Mouse (Mus musculus) ZHBTc4 (cell line): ENCODE measurements around the gene Lmna.
A peak's percentile ranks its signal among the peaks of the same experiment; 100 is the strongest.

Source experiments
- DNase-seq: peaks from one replicate; pipeline ENCODE4 v3.0.0-alpha.2; 2011; ENCODE audit warnings: low read depth, low spot score

The Lmna gene

GRCm38 (mm10) chr3:88473020-88473419 is 36.7 kb downstream of the Lmna start:
- DNase-seq: peak; percentile 87

- DNase-seq: no peak
Measured at GRCm38 (mm10) chr3:88470943-88471479, 38.7 kb downstream of the Lmna start.

DNA sequence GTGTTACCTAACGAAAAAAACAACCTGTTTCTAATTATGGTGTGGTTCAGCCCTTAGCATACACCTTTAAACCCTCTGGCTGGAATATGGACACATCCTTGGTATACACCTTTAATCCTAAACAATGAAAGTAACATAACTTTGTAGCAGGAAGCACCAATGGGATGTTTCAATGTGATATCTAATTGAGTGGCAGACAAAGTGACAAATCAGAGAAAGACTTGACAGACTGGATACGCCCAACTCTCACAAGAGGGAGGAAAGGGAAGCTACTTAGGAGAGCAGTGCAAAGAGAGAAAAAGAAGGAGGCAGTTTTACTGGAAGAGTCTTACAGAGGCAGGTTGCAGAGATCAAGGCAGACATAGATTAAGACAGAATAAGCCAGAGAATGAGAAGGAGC is 40.3 kb downstream of the Lmna start:
- peak; percentile 51 for DNase-seq

DNA sequence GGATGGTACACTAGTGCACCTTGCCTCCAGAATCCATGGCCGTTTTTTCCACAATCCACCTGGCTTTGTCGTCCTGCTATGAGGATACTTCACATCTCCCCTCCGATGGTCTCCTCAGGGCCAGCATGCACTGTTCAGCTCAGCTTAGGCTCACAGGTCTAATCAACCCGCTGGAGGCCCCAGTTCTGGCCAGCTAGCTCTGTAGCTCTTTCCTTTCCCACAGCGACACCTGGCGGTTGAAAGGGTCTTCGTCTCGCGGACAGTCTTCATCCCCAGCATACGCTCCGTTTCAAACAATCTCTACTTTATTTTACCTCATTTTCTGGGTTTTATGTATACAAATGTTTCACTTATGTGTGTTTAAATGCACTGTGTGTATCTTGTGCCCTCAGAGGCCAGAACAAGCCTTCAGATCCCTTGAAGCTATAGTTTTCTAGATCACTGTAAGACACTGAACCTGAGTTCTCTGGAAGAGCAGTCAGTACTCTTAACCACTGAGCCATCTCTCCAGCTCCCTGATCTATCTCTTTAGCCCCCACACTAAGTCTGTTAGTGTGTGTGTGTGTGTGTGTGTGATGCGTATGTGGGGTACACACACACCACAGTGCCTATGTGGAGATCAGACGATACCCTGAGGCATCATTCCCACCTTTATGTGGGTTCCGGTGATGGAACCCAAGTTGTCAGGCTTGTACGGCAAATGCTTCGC is 42.5 kb downstream of the Lmna start:
- peak; percentile 87 for DNase-seq

DNA sequence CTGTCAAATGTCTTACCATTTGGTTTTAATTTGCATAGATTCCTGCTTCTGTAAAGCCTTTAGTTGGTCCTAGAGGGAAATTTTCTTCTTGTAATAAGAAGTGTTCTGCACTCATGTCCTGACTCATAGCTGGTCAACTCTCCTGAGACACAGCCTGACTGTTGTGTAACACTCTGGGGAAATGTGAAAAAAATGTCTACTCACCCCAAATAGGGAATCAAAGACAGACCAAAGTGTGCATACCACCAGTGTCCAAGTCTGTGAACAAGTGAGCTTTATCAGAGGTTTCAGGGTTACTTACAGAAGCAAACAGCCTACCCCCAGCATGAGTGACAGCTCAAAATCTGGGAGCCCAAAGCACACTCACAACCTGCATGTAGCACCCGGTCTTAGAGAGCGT is 44.6 kb downstream of the Lmna start:
- no peak for DNase-seq

DNA sequence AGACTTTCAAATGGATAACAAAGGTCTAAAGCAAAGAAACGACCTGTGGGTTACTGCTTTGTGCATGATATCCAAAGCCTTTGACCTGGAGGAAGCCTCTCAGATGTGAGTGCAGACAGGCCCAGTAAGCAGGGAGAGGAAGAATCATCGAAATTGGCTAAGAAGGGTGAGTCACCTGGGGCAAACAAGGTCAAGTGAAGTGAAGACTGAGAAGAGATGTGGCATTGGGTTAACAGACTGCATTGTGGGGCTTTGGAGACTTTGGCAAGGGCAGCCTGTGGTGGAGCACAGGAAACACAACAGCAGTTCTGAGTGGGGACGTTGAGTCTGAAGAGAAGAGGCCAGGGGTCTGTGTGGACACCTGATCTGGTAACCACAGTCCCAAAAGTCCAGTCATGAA is 45.3 kb downstream of the Lmna start:
- DNase-seq: peak; percentile 39

- no peak for DNase-seq
Measured at GRCm38 (mm10) chr3:88460983-88461696, 48.6 kb downstream of the Lmna start, which contains the start of gene Sema4a. Sema4a (minus strand) TSS chr3:88461182.

GRCm38 (mm10) chr3:88460029-88460428 is 49.7 kb downstream of the Lmna start:
- DNase-seq: no peak

DNA sequence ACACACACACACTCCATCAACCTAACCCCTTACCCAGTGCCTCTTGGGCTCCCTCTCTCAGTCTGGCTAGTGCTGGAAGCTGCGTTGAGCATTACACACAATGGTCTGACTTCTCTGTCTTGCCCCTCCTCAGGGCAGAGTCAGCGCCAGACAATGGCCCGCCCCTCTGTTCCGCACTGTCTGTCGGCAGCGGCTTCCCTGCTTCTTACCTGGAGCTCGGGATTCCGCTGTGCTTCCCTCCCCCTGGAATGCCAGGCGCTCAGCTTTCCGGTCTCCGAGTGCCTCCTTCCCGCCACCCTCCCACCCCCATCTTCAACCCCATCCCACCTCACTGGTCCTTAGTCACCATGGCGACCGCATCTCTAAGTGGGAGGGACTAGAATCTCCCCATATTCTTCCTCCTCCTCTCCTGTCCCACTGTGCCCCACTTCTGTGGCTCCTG is 51.0 kb downstream of the Lmna start:
- DNase-seq: peak; percentile 54

DNA sequence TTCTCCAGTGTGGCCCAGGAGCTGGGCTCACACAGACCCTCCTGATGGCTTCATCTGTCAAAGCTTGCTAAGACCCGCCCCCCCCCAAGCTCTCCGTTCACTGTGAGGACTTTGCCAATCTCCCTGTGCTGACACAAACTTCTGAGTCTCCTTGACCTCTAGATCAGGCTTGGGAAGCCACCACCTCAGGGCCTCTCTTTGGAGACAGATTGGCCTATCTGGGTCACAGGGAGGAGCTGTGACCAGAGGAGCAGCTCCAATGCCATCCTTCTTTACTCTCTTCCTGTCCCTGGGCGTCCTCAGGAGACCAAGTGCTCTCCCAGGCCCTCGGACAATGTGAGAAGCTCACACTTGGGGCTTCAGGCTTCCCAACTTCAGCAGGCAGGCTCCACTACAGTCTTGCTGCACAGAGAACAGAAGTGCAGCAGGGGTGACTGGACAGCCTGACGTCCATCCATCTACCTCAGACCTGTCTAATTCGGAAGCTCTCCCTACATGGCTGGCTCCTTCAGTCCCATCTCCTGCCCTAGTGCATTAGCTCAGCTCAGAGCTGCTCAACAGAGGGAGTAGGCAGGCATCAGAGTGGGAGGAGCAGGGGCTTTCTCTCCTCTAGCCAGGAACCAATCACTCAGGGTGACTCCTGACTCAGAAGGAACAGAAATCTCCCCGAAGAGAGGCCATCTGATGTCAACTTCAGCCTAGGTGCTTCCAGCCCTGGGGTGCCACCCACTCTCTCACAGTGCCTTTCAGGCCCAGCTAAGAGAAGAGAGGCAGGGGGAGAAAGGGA is 52.8 kb downstream of the Lmna start:
- DNase-seq: no peak

DNA sequence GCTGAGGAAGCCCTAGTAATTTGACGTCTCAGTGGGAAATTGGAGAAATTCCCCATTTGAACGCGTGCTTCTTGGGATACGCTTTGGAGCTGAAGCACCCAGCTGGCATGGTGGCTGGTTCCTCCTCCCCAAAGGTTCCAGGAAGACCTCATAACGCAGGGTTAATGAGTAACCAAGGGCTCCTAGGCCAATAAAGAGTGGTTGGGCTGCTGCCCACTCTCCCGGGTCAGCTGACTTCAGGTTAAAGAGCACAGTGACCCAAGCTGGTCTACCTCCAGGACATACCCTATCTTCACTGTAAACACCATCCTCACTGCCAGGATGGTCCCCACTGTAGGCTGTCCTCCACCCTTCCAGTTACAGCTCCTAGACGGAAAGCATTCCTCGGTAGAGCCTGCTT is 53.4 kb downstream of the Lmna start:
- no peak for DNase-seq

DNA sequence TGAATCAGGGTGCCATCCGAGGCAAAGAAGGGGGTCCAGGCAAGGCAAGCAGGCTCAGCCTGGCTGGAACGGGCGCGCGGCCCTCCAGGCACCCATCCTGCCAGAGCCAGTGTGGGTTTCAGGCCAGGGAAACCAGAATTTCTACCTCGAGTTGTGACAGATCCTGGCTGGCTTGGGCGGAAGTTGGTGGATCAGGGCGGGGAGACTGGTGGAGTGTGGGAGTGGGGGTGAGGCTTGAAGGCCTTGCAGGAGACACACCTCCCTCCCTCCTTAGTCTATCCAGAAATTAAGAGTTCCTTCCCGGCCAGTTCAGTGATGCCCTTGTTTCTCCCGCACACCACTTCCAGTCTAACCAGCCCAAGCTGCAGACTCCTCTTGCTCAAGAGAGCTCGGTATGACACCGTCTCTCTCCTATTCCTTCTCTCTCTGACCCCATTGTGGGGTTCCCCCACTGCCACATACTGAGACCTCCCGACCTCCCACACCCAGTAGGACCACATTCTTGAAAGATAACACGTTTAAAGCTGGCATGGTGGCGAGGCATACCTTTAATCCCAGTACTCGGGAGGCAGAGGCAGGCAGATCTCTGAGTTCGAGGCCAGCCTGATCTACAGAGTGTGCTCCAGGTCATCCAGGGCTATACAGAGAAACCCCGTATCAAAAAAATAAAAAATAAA is 54.0 kb downstream of the Lmna start:
- DNase-seq: peak; percentile 39

GRCm38 (mm10) chr3:88454762-88455587 is 54.8 kb downstream of the Lmna start:
- DNase-seq: no peak

GRCm38 (mm10) chr3:88453986-88454385 is 55.8 kb downstream of the Lmna start:
- no peak for DNase-seq

- DNase-seq: no peak
Measured at GRCm38 (mm10) chr3:88453369-88453768, 56.4 kb downstream of the Lmna start.

GRCm38 (mm10) chr3:88452716-88453115 is 57.0 kb downstream of the Lmna start:
- no peak for DNase-seq

GRCm38 (mm10) chr3:88452246-88452645 is 57.5 kb downstream of the Lmna start:
- no peak for DNase-seq

DNA sequence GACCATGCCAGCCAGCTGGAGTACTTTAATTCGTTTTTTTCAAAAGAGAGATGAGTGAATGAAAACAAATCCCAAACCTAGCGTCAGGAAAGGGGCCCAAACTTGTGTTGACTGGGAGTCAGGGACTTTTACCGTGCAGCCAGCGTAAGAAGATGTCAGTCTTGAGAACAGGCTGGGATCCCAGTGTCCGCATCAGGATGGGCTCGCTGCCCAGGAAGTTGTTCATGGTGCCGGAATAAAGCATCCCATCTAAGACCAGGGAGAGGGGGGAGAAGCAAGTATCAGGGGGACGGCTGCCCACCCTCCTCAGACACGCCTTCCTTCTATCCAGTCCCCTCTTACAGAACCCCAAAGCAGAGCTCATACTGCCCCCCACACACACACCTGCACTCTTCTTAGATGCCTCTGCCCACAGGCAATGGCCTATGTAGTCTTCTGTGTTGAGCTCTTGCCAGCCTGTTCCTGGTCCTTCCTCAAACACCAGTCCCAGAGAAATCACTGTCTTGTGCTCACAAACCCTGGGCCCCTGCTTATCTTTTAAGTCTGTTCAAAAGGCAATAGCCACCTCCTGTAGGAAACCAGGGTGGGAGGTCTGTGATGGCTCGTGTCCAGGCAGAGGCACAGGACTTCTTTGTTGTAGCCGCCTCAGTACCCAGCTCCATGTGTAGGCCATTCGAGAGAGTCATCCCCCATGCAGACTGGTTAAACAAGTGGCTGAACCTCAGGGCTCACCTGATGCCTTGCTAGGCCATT is 59.2 kb downstream of the Lmna start:
- no peak for DNase-seq

DNA sequence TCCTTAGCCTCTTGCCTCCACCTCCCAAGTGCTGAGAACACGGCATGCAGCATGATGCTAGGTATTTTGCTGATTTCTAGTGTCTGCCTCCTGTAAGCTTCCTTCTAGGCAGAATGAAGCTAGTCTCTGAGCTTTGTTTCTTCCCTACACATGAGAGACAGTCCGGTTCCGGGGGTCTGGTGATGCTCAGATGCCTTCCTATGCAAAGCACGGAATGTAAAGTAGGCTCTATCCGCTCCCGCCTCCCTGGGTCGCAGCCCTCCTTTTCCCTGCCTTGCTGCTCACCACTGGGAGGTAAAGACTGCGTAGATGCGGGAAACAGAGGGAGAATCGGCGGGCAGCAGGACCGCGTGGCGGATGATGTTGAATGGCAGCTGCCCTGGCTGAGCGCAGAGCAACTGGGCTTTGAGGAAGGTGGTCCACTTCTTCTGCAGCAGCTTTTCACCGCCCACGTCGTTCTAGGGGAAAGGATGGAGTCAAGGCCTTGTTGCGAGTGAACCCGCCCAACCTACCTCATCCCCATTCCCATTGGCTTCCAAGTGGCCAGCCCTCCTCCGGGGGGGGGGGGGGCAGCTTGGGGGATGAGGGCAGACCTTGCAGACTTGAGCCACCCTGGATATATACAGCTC is 60.2 kb downstream of the Lmna start:
- DNase-seq: peak; percentile 46
